Mouse (Mus musculus): ENCODE results near the gene B4galt2.

- no peak for TF ChIP-seq POLR2A (IDR thresholded peaks at IDR 0.05; ENCODE audit: insufficient read depth, low read depth, low read length)
- no peak for TF ChIP-seq CTCF (IDR thresholded peaks at IDR 0.05; ENCODE audit: insufficient read depth, low read depth, low read length)
Measured at GRCm38 (mm10) chr4:117843101-117843500, 40.2 kb downstream of the B4galt2 start.

Data from olfactory bulb, adult 2 months (tissue).